Mouse (Mus musculus) G1E (cell line): ENCODE measurements at regions not wholly inside any gene's neighbourhood (a gene's known extent, or its start where the extent isn't known, plus 50 kb on each side); places are given as distances from the start of the nearest gene placed in this dataset.

ENCODE experiments used
- ATAC-seq: 2 replicates; pipeline ENCODE4 v1.8.0; 2016; ENCODE audit warnings: mild to moderate bottlenecking; ENCODE audit not compliant: insufficient number of reproducible peaks, poor library complexity, low FRiP score, severe bottlenecking; ENCODE audit errors: extremely low read depth
- DNase-seq: peaks from one replicate; pipeline ENCODE4 v3.0.0; 2012; ENCODE audit warnings: low spot score
- H3K27me3 ChIP-seq: 2 replicates; pipeline ENCODE4 v1.6.1; 2012; ENCODE audit warnings: mild to moderate bottlenecking, low read length, inconsistent platforms; ENCODE audit not compliant: insufficient read depth
- H3K36me3 ChIP-seq: replicated peaks from 2 replicates; pipeline ENCODE3; 2012; ENCODE audit warnings: mild to moderate bottlenecking, inconsistent platforms
- H3K4me1 ChIP-seq: 2 replicates; pipeline ENCODE4 v1.6.1; 2012; ENCODE audit warnings: low read depth, low read length, inconsistent platforms, mixed read lengths; ENCODE audit not compliant: insufficient read depth
- H3K4me3 ChIP-seq: 2 replicates; pipeline ENCODE4 v1.5.1; 2012; ENCODE audit warnings: low read depth, mild to moderate bottlenecking, inconsistent platforms, low read length, moderate library complexity, mixed read lengths
- H3K9me3 ChIP-seq: replicated peaks from 2 replicates; pipeline ENCODE4 v1.6.1; 2012; ENCODE audit warnings: inconsistent platforms
- CTCF ChIP-seq: IDR thresholded peaks from 2 replicates; pipeline ENCODE4 v1.5.1; 2012; ENCODE audit warnings: low read depth, low read length, inconsistent platforms, mixed read lengths
- GATA1 ChIP-seq: IDR thresholded peaks from 2 replicates; pipeline ENCODE4 v1.6.1; 2012; ENCODE audit warnings: borderline replicate concordance, low read length, inconsistent platforms, mixed read lengths
- GATA2 ChIP-seq: IDR thresholded peaks from 2 replicates; pipeline ENCODE4 v1.6.1; 2012; ENCODE audit warnings: low read depth, low read length, inconsistent platforms, borderline replicate concordance
- POLR2AphosphoS5 ChIP-seq: IDR thresholded peaks from 2 replicates; pipeline ENCODE4 v1.6.1; 2012; ENCODE audit warnings: low read depth, low read length, inconsistent platforms; ENCODE audit not compliant: insufficient replicate concordance
- TAL1 ChIP-seq: conservative IDR thresholded peaks from 2 replicates; pipeline ENCODE4 v1.6.1; 2012; ENCODE audit warnings: low read depth, low read length, inconsistent platforms, mixed read lengths

DNA sequence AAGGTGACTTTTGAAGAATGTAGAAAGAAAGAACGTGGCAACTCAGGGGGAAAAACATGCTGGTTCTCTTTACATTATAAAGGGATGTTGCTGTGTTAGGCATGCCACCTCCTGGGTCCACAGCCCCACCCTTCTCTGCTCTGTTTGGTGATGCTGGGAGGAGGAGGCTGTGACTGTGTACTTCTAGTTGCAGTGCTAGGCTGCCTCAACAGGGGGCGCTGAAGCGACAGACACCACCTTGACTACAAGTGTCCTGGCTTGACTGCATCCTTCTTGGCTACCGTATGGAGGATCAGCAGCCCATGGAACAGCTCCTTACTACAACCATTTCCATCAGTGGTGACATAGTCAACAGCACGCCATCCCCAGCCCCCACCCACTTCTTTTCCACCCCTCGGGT, 104.9 kb upstream of the Arl4c start:
- no peak overlapping the region; the same call in 1 of the 2 replicates for H3K4me3 ChIP-seq
- ATAC-seq: no peak

DNA sequence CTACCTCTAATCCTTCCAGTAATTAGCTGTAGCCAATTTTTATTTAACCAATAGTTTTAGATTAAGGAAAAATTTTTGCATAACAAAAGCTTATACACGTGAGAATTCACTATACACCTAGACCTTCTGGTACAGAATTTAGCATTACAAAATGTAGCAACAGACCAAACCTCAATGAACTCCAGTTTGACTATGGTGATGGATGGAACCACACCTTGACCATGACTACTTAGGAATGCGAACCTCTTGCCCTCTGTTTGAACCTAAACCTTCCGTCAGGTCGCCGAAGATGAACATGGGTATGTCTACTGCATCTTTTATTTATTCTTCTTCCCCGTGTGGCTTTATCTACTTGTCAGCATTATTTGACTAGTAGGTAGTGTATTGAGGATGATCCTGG, 105.9 kb upstream of the Arl4c start:
- Histone ChIP-seq H3K9me3 (peaks cover 66% of the 10 kb centered on the region), H3K27me3 (no peaks in the 10 kb centered on the region), H3K4me1 (no peaks in the 10 kb centered on the region), H3K4me3 (no peak overlapping the region), H3K36me3 (no peaks in the 10 kb centered on the region)
- no peak for TF ChIP-seq GATA2
- no peak for TF ChIP-seq CTCF
- TF ChIP-seq TAL1: no peak
- no peak for TF ChIP-seq GATA1
- TF ChIP-seq POLR2AphosphoS5: no peak
- DNase-seq (no peak), ATAC-seq (no peak)

More for the DNA sequence above, 104.9 kb upstream of the Arl4c start:
- no peak for DNase-seq
- peaks cover 67% of the 10 kb centered on the region for H3K9me3 ChIP-seq
- H3K36me3 ChIP-seq: no peaks in the 10 kb centered on the region
- H3K27me3 ChIP-seq: no peaks in the 10 kb centered on the region
- no peaks in the 10 kb centered on the region for H3K4me1 ChIP-seq
- TF ChIP-seq TAL1: no peak
- no peak for TF ChIP-seq GATA2
- no peak for TF ChIP-seq CTCF
- TF ChIP-seq POLR2AphosphoS5: no peak
- TF ChIP-seq GATA1: no peak

DNA sequence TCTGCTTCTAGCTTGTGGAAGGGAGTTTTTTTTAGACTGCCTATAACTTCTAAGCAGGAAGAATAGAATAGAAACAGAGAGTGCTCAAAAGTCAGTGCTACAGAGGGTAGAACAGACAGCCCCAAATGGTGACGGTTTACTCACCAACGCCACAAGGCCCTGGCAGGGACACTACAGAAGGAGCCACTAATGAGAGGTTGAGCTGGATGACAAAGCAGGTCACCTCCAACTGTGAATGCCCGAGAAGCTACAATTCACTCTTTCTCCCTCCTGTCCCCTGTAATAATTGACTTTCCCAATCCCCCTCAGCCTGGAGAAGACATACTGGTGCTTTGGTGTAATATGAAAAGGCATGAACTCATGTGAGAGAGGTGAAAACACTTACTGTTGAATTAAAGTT, 106.5 kb upstream of the Arl4c start:
- Histone ChIP-seq H3K27me3 (no peaks in the 10 kb centered on the region), H3K36me3 (no peaks in the 10 kb centered on the region), H3K9me3 (peaks cover 66% of the 10 kb centered on the region), H3K4me1 (no peaks in the 10 kb centered on the region), H3K4me3 (no peak overlapping the region)
- DNase-seq: no peak
- no peak for TF ChIP-seq TAL1
- TF ChIP-seq GATA2: no peak
- TF ChIP-seq POLR2AphosphoS5: no peak
- no peak for TF ChIP-seq GATA1
- ATAC-seq: no peak

DNA sequence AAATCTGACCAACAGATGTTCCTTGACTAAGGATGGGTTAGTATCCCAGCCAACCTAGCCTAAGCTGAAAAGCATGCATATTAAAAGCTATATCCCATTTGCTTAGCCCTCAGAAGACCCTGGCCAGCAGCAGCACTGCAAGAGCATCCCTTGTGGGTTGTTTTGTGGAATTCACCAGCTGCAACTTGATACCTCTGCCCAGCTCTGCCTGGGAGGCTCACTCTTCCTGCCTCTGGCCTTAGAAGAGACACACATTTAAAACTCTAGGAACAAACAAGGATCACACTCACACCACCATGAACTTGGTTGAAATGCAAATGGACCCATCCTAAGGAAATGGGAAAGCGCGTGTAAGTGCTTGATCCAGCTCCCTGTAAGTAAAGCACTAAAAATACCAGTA, 107.7 kb upstream of the Arl4c start:
- DNase-seq (no peak), ATAC-seq (no peak)
- H3K36me3 ChIP-seq: no peaks in the 10 kb centered on the region
- no peak overlapping the region for H3K4me3 ChIP-seq
- TF ChIP-seq GATA1 (no peak), TAL1 (no peak), POLR2AphosphoS5 (no peak), GATA2 (no peak), CTCF (no peak)
- no peaks in the 10 kb centered on the region for H3K4me1 ChIP-seq
- H3K9me3 ChIP-seq: peaks cover 61% of the 10 kb centered on the region
- no peaks in the 10 kb centered on the region for H3K27me3 ChIP-seq

DNA sequence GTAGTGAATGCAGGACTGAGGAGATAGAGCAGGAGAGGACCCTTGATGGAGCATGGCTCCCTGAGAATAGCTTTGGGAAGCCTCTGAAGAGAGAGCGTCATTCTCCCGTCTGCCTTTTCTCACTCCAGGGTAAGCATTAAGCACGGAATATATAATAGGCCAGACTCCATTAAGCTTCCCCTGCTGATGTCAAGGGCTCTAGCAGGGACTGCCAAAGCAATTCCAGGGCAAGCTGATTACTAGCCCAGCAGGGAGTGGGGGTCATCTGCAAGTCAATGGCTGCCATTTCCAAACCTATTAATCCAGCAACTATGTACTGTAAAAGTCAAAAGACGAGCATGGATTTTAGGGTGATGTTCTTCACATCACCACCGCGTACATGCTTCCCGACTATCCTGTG, 111.2 kb upstream of the Arl4c start:
- no peak for TF ChIP-seq GATA1
- no peak for TF ChIP-seq GATA2
- no peak for TF ChIP-seq POLR2AphosphoS5
- TF ChIP-seq TAL1: no peak
- no peak for TF ChIP-seq CTCF
- no peak for DNase-seq
- H3K4me1 ChIP-seq: no peaks in the 10 kb centered on the region
- H3K27me3 ChIP-seq: no peaks in the 10 kb centered on the region
- ATAC-seq: no peak
- H3K4me3 ChIP-seq: no peak overlapping the region
- peaks cover 60% of the 10 kb centered on the region for H3K9me3 ChIP-seq
- H3K36me3 ChIP-seq: no peaks in the 10 kb centered on the region

DNA sequence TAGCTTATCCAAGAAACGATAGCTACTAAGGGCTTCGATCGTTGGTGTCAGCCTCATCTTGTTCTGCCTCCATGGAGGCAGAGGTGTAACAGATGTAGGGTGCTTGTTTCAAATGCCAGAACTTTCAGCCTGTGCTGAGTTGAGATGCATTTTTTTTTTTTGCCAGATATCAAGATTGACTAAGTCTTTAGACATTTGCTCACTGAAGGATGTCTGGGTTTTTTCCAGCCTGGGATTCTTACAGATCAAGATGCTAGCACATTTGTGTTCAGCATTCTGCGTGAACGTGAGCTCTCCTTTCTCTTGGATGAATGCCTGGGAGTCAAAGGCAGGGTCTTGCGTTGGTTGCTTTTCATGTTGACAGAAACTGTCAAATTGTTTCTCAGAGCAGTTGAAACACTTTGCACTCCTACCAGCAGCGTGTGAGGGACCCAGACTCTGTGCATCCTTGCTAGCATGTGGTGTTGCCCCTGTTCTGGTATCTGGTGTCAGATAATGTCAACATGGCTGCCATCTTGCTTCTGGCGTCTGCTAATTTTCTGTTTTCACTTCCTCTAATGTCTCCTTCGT, 114.4 kb upstream of the Arl4c start:
- ATAC-seq: no peak
- H3K4me1 ChIP-seq: no peaks in the 10 kb centered on the region
- H3K4me3 ChIP-seq: no peak overlapping the region
- no peak for TF ChIP-seq GATA1
- no peak for TF ChIP-seq TAL1
- TF ChIP-seq POLR2AphosphoS5: no peak
- no peak for TF ChIP-seq CTCF
- TF ChIP-seq GATA2: no peak
- no peaks in the 10 kb centered on the region for H3K27me3 ChIP-seq
- H3K36me3 ChIP-seq: no peaks in the 10 kb centered on the region
- no peak for DNase-seq
- peaks cover 66% of the 10 kb centered on the region for H3K9me3 ChIP-seq
